Mouse (Mus musculus): ENCODE data around the gene Serf2. TPM values are rescaled to one million over a fixed set of nuclear protein-coding genes. Genes with fewer than 3 reads are reported as not detected.
A peak's percentile ranks its signal among the peaks of the same experiment; 100 is the strongest.
"Not testable (repeated sequence)": the region's sequence is repeated elsewhere in the genome, so short reads cannot be mapped to it uniquely, and the experiment has no call there.

Gene Serf2
- polyA plus RNA-seq, 1 experiment from 2014 or later, result 352 TPM

GRCm38 (mm10) chr2:121452361-121452760 lies 3.4 kb downstream of the Serf2 start:
- DNase-seq, result no peak
- no peak for ATAC-seq (ENCODE audit: low FRiP score, low TSS enrichment)
- WGBS, result 91% methylated on average over 4 of the region's 4 CpGs

GRCm38 (mm10) chr2:121452990-121453389 lies 4.0 kb downstream of the Serf2 start, which contains the start of gene Hypk:
Hypk (plus strand) TSS chr2:121453290.
- no peaks in the 10 kb centered on the region for H3K9me3 ChIP-seq (ENCODE audit: control insufficient read depth, low read length)
- no peak for ATAC-seq (ENCODE audit: low FRiP score, low TSS enrichment)
- no peak for DNase-seq
- no peak within 1 kb of the TSS for H3K27ac ChIP-seq (replicated peaks; ENCODE audit: low read depth, low read length)
- H3K4me3 ChIP-seq (replicated peaks; ENCODE audit: low read depth, low read length), result no peak within 1 kb of the TSS
- 83% methylated on average over 4 of the region's 4 CpGs for WGBS
- peaks cover 23% of the 10 kb centered on the region for H3K4me1 ChIP-seq (ENCODE audit: control insufficient read depth, insufficient read depth, low read length)
- peaks cover 24% of the 10 kb centered on the region for H3K36me3 ChIP-seq (ENCODE audit: control insufficient read depth, insufficient read depth, low read length)
- no peak within 1 kb of the TSS for H3K9ac ChIP-seq (replicated peaks; ENCODE audit: low read length)
- H3K4me2 ChIP-seq (ENCODE audit: low read length), result no peak within 1 kb of the TSS
- H3K27me3 ChIP-seq (ENCODE audit: control insufficient read depth, insufficient read depth, low read length), result no peaks in the 10 kb centered on the region

More at GRCm38 (mm10) chr2:121452361-121452760, 3.4 kb downstream of the Serf2 start:
- Histone ChIP-seq H3K27me3 (ENCODE audit: control insufficient read depth, insufficient read depth, low read length) (no peaks in the 10 kb centered on the region), H3K9me3 (ENCODE audit: control insufficient read depth, low read length) (no peaks in the 10 kb centered on the region), H3K4me3 (replicated peaks; ENCODE audit: low read depth, low read length) (no peak overlapping the region), H3K36me3 (ENCODE audit: control insufficient read depth, insufficient read depth, low read length) (peaks cover 24% of the 10 kb centered on the region), H3K9ac (replicated peaks; ENCODE audit: low read length) (no peak overlapping the region), H3K27ac (replicated peaks; ENCODE audit: low read depth, low read length) (no peak overlapping the region), H3K4me2 (ENCODE audit: low read length) (no peak overlapping the region), H3K4me1 (ENCODE audit: control insufficient read depth, insufficient read depth, low read length) (peaks cover 18% of the 10 kb centered on the region)

- no peak overlapping the region for H3K27ac ChIP-seq (replicated peaks; ENCODE audit: low read depth, low read length)
- no peak overlapping the region for H3K4me3 ChIP-seq (replicated peaks; ENCODE audit: low read depth, low read length)
- H3K4me1 ChIP-seq (ENCODE audit: control insufficient read depth, insufficient read depth, low read length), result peaks cover 24% of the 10 kb centered on the region
- DNase-seq (no peak), ATAC-seq (ENCODE audit: low FRiP score, low TSS enrichment) (no peak)
- no peaks in the 10 kb centered on the region for H3K9me3 ChIP-seq (ENCODE audit: control insufficient read depth, low read length)
- no peak overlapping the region for H3K9ac ChIP-seq (replicated peaks; ENCODE audit: low read length)
- WGBS, result 89% methylated on average over 6 of the region's 6 CpGs
- H3K4me2 ChIP-seq (ENCODE audit: low read length), result no peak overlapping the region
- H3K36me3 ChIP-seq (ENCODE audit: control insufficient read depth, insufficient read depth, low read length), result peaks cover 30% of the 10 kb centered on the region
- H3K27me3 ChIP-seq (ENCODE audit: control insufficient read depth, insufficient read depth, low read length), result no peaks in the 10 kb centered on the region
These were observed 4.9 kb downstream of the Serf2 start for GRCm38 (mm10) chr2:121453917-121454316.

- no peak for DNase-seq
- no peak for ATAC-seq (ENCODE audit: low FRiP score, low TSS enrichment)
These were observed 6.5 kb downstream of the Serf2 start for GRCm38 (mm10) chr2:121455534-121455933.

DNA sequence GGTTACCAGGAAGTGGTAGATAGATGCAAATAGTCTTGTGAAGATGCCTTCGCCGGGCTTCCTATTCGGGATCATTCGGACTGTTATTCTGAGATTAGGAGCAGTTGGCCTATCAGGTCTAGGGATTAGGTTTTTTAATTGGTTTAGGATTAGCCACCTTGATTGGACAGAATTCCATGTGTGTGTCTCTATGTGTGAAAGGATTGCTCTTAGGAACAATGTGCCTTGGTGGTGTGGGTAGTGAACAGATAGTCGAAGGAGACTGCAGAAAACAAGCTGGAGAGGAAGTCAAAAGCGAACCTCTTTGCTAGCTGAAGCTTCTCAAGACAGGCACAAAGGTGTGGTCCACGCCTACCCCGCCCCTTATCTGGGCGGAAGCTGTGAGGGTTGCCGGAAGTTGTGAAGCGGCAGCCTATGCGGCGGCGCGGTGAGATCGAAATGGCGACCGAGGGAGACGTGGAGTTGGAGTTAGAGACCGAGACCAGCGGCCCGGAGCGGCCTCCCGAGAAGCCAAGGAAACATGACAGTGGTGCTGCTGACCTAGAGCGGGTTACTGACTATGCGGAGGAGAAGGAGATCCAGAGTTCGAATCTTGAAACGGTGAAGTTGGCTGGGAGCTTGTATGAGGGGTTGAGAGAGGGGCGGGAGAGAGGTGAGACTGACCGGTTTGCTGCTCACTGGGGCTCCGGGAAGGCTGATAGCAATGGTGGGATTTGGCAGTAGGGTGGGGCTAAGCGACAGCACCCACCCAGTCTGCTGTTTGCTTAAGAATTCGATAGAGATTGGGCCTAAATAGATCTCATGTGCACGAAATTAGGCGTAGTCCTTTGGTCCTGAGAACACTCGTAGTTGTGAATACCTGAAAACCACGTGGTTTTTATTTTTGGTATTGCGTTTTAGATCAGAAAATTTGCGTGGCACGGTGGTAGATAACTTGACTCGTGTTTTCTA lies 8.0 kb downstream of the Serf2 start, which contains the start of gene Serinc4:
Gene Serinc4, minus strand, starts transcription at position 90 of the 951 bp plus-strand sequence.
- Histone ChIP-seq H3K27me3 (ENCODE audit: control insufficient read depth, insufficient read depth, low read length) (no peaks in the 10 kb centered on the region), H3K4me2 (ENCODE audit: low read length) (peak within 1 kb of the TSS; percentile 72), H3K4me3 (replicated peaks; ENCODE audit: low read depth, low read length) (peak within 1 kb of the TSS; percentile 65), H3K36me3 (ENCODE audit: control insufficient read depth, insufficient read depth, low read length) (peaks cover 40% of the 10 kb centered on the region), H3K27ac (replicated peaks; ENCODE audit: low read depth, low read length) (peak within 1 kb of the TSS; percentile 78), H3K9me3 (ENCODE audit: control insufficient read depth, low read length) (no peaks in the 10 kb centered on the region), H3K9ac (replicated peaks; ENCODE audit: low read length) (peak within 1 kb of the TSS; percentile 68), H3K4me1 (ENCODE audit: control insufficient read depth, insufficient read depth, low read length) (peaks cover 12% of the 10 kb centered on the region)
- 3% methylated on average over 41 of the region's 41 CpGs for WGBS
- DNase-seq (peak; percentile 92), ATAC-seq (ENCODE audit: low FRiP score, low TSS enrichment) (peak; percentile 94)

More at GRCm38 (mm10) chr2:121455534-121455933, 6.5 kb downstream of the Serf2 start:
- H3K4me2 ChIP-seq (ENCODE audit: low read length), result no peak overlapping the region
- no peak overlapping the region for H3K9ac ChIP-seq (replicated peaks; ENCODE audit: low read length)
- peaks cover 44% of the 10 kb centered on the region for H3K36me3 ChIP-seq (ENCODE audit: control insufficient read depth, insufficient read depth, low read length)
- peaks cover 19% of the 10 kb centered on the region for H3K4me1 ChIP-seq (ENCODE audit: control insufficient read depth, insufficient read depth, low read length)
- WGBS, result 85% methylated on average over 5 of the region's 5 CpGs
- H3K27me3 ChIP-seq (ENCODE audit: control insufficient read depth, insufficient read depth, low read length), result no peaks in the 10 kb centered on the region
- no peak overlapping the region for H3K4me3 ChIP-seq (replicated peaks; ENCODE audit: low read depth, low read length)
- H3K27ac ChIP-seq (replicated peaks; ENCODE audit: low read depth, low read length), result no peak overlapping the region
- H3K9me3 ChIP-seq (ENCODE audit: control insufficient read depth, low read length), result no peaks in the 10 kb centered on the region

DNA sequence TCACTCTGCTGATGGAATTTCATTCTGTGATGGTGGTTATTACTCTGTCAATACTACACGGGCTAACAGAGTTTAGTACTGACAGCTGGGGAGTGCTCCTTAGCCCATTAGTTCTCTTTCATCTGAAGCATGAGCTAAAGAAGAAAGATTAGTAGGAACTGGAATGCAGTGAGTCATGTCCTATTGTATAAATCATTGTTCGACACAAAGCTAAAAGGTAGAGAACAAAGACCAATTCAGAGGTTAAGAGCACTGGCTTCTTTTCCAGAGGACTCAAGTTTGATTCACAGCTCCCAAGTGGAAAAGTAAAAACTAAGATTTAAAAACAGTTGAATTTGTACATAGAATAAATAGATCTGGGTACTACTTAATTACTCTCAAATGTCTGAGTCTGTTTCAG lies 11.1 kb downstream of the Serf2 start:
- H3K4me2 ChIP-seq (ENCODE audit: low read length), result no peak overlapping the region
- no peak overlapping the region for H3K4me3 ChIP-seq (replicated peaks; ENCODE audit: low read depth, low read length)
- H3K36me3 ChIP-seq (ENCODE audit: control insufficient read depth, insufficient read depth, low read length), result peaks cover 24% of the 10 kb centered on the region
- no peak for ATAC-seq (ENCODE audit: low FRiP score, low TSS enrichment)
- H3K27me3 ChIP-seq (ENCODE audit: control insufficient read depth, insufficient read depth, low read length), result no peaks in the 10 kb centered on the region
- no peak overlapping the region for H3K27ac ChIP-seq (replicated peaks; ENCODE audit: low read depth, low read length)
- H3K4me1 ChIP-seq (ENCODE audit: control insufficient read depth, insufficient read depth, low read length), result peaks cover 12% of the 10 kb centered on the region
- DNase-seq, result no peak
- 72% methylated on average over 2 of the region's 2 CpGs for WGBS
- H3K9ac ChIP-seq (replicated peaks; ENCODE audit: low read length), result no peak overlapping the region
- no peaks in the 10 kb centered on the region for H3K9me3 ChIP-seq (ENCODE audit: control insufficient read depth, low read length)

- not testable (repeated sequence) for H3K27me3 ChIP-seq (ENCODE audit: control insufficient read depth, insufficient read depth, low read length); ATAC-seq (ENCODE audit: low FRiP score, low TSS enrichment)
These were observed 20.0 kb downstream of the Serf2 start for GRCm38 (mm10) chr2:121468982-121469381.

GRCm38 (mm10) chr2:121472783-121473182 lies 23.8 kb downstream of the Serf2 start:
- not testable (repeated sequence) for H3K4me3 ChIP-seq (replicated peaks; ENCODE audit: low read depth, low read length); H3K4me1 ChIP-seq (ENCODE audit: control insufficient read depth, insufficient read depth, low read length); H3K9ac ChIP-seq (replicated peaks; ENCODE audit: low read length); H3K36me3 ChIP-seq (ENCODE audit: control insufficient read depth, insufficient read depth, low read length); H3K27me3 ChIP-seq (ENCODE audit: control insufficient read depth, insufficient read depth, low read length); H3K4me2 ChIP-seq (ENCODE audit: low read length); H3K9me3 ChIP-seq (ENCODE audit: control insufficient read depth, low read length); DNase-seq; ATAC-seq (ENCODE audit: low FRiP score, low TSS enrichment); H3K27ac ChIP-seq (replicated peaks; ENCODE audit: low read depth, low read length)
- 93% methylated on average over 3 of the region's 3 CpGs for WGBS

More at GRCm38 (mm10) chr2:121468982-121469381, 20.0 kb downstream of the Serf2 start:
- H3K4me1 ChIP-seq (ENCODE audit: control insufficient read depth, insufficient read depth, low read length); H3K36me3 ChIP-seq (ENCODE audit: control insufficient read depth, insufficient read depth, low read length); DNase-seq; H3K27ac ChIP-seq (replicated peaks; ENCODE audit: low read depth, low read length); H3K9ac ChIP-seq (replicated peaks; ENCODE audit: low read length); H3K9me3 ChIP-seq (ENCODE audit: control insufficient read depth, low read length); H3K4me3 ChIP-seq (replicated peaks; ENCODE audit: low read depth, low read length); H3K4me2 ChIP-seq (ENCODE audit: low read length): not testable (repeated sequence)
- 100% methylated on average over 1 of the region's 6 CpGs for WGBS
